Mouse (Mus musculus) ES-E14 (cell line): Measurements from ENCODE around the gene Osbpl10. TPM values are rescaled to one million over a fixed set of nuclear protein-coding genes. Genes with fewer than 3 reads are reported as not detected.

ENCODE experiments used
- DNase-seq: peaks from one replicate; pipeline ENCODE4 v3.0.0-alpha.2; 2013; ENCODE audit warnings: low read depth, low spot score
- H3K27ac ChIP-seq: 2 replicates; pipeline ENCODE4 v1.5.1; 2012; ENCODE audit warnings: low read depth, mild to moderate bottlenecking, low read length, moderate library complexity, mixed read lengths; ENCODE audit not compliant: poor library complexity, insufficient read depth, severe bottlenecking
- H3K36me3 ChIP-seq: 2 replicates; pipeline ENCODE4 v1.6.1; 2012; ENCODE audit warnings: mild to moderate bottlenecking, low read length, moderate library complexity, mixed read lengths; ENCODE audit not compliant: control insufficient read depth, poor library complexity, insufficient read depth, severe bottlenecking
- H3K4me1 ChIP-seq, 2 experiments: fragments of 150-350 bp in 1 of 2; sonication (generic) in 1 of 2; 2 replicates each; pipeline ENCODE4 v1.6.1; 2012; ENCODE audit warnings: low read length in 2 of 2, mild to moderate bottlenecking in 1 of 2, mixed read lengths in 1 of 2; ENCODE audit not compliant: control insufficient read depth in 2 of 2, insufficient read depth in 2 of 2, poor library complexity in 1 of 2
- H3K4me3 ChIP-seq, 2 experiments: fragments of 150-350 bp in 1 of 2; sonication (generic) in 1 of 2; 2 replicates each; pipeline ENCODE4 v1.5.1; 2012; ENCODE audit warnings: low read length in 2 of 2, low read depth in 1 of 2, mild to moderate bottlenecking in 1 of 2, mixed read lengths in 1 of 2; ENCODE audit not compliant: insufficient read depth in 1 of 2, poor library complexity in 1 of 2, severe bottlenecking in 1 of 2
- H3K9ac ChIP-seq: 2 replicates; pipeline ENCODE4 v1.6.1; 2012; ENCODE audit warnings: low read depth, mild to moderate bottlenecking, low read length, mixed read lengths; ENCODE audit not compliant: poor library complexity, insufficient read depth, severe bottlenecking
- H3K9me3 ChIP-seq: fragments of 150-350 bp; sonication (generic); 2 replicates; pipeline ENCODE4 v1.6.1; 2012; ENCODE audit warnings: low read depth, mild to moderate bottlenecking, low read length; ENCODE audit not compliant: control insufficient read depth, insufficient read depth
- CHD2 ChIP-seq: IDR thresholded peaks from 2 replicates; pipeline ENCODE4 v1.6.1; 2014; ENCODE audit warnings: mild to moderate bottlenecking, low read depth, low read length, inconsistent platforms
- HCFC1 ChIP-seq: IDR thresholded peaks from 2 replicates; pipeline ENCODE4 v1.6.1; 2012; ENCODE audit warnings: low read length, inconsistent platforms, borderline replicate concordance; ENCODE audit not compliant: insufficient read depth
- MAFK ChIP-seq: IDR thresholded peaks from 2 replicates; pipeline ENCODE4 v1.6.1; 2014; ENCODE audit warnings: mild to moderate bottlenecking, low read depth, low read length, inconsistent platforms; ENCODE audit not compliant: insufficient read depth
- ZC3H11A ChIP-seq: IDR thresholded peaks from 2 replicates; pipeline ENCODE4 v1.6.1; 2012; ENCODE audit warnings: low read depth, mild to moderate bottlenecking, inconsistent platforms, low read length, borderline replicate concordance
- ZNF384 ChIP-seq: IDR thresholded peaks from 2 replicates; pipeline ENCODE4 v1.6.1; 2012; ENCODE audit warnings: low read depth, low read length, inconsistent platforms
- in situ Hi-C, 2 experiments: fragments of 600-800 bp; cut with MboI; formaldehyde crosslinking; loops; one replicate each; pipeline ENCODE4 v1.15.1; 2025; ENCODE audit warnings: low sequenced_read_pairs in 2 of 2, inconsistent platforms in 1 of 2; ENCODE audit not compliant: unreplicated experiment in 2 of 2
- total RNA-seq: library from RNA; depleted of rRNA; stranded (reverse); fragments of 300-350 nt; gene quantifications from 2 replicates; pipeline ENCODE4 v1.2.3, GENCODE M21; 2012

Gene Osbpl10
- total RNA-seq, 1 experiment, result 15.2 TPM

DNA sequence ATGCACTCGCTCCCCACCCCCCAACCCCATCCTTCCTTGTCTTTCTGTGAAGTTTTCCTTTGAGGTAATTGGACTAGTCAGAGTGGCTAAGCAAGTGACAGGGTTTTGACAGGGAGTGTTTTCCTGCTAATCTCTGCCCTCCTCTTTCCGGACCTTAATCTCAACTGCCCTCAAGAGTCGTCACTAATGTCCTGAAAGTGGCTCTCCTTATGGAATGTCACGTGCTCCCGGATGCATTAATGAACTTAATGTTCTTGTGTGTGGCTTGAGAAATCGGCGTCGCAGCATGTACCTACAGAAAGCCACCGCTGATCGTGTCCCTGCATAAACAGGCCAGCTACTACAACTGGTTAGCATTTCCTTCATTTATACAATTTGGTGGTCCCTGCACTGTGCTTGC, 70.0 kb downstream of the Osbpl10 start:
- Histone ChIP-seq H3K36me3 (no peaks in the 10 kb centered on the region), H3K9me3 (no peaks in the 10 kb centered on the region), H3K4me3 (no peak overlapping the region), H3K9ac (no peak overlapping the region), H3K4me1 (peaks cover 4 to 13% of the 10 kb centered on the region in 2 experiments; a peak in 1 of 4 replicates), H3K27ac (no peak overlapping the region)
- in situ Hi-C loops, result no loop called here
- TF ChIP-seq HCFC1 (no peak), ZC3H11A (no peak), CHD2 (no peak), MAFK (no peak)
- DNase-seq, result no peak

DNA sequence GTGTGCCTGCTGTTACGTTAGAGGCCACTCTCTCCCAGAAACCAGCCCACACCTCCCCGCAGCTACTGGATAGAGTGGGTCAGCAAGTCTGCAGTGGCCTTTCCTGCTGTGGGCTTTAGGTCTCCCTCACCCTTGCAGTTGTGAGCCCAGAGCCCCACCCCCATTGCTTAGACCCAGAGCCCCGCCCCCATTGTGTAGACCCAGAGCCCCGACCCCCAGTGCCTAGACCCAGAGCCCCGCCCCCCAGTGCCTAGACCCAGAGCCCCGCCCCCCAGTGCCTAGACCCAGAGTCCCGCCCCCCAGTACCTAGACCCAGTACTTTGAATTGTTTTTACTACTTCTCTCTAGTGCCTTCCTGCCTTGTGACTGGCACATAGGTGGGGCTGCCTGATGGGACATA, 70.5 kb downstream of the Osbpl10 start:
- no peaks in the 10 kb centered on the region for H3K36me3 ChIP-seq
- TF ChIP-seq ZC3H11A (no peak), CHD2 (no peak), HCFC1 (no peak), ZNF384 (no peak), MAFK (no peak)
- H3K27ac ChIP-seq, result no peak overlapping the region
- in situ Hi-C loops, result no loop called here
- no peak overlapping the region for H3K4me3 ChIP-seq
- no peak overlapping the region for H3K9ac ChIP-seq
- DNase-seq, result peak; percentile 40
- peaks cover 4 to 14% of the 10 kb centered on the region in 2 experiments; a peak in 1 of 4 replicates for H3K4me1 ChIP-seq
- no peaks in the 10 kb centered on the region for H3K9me3 ChIP-seq

DNA sequence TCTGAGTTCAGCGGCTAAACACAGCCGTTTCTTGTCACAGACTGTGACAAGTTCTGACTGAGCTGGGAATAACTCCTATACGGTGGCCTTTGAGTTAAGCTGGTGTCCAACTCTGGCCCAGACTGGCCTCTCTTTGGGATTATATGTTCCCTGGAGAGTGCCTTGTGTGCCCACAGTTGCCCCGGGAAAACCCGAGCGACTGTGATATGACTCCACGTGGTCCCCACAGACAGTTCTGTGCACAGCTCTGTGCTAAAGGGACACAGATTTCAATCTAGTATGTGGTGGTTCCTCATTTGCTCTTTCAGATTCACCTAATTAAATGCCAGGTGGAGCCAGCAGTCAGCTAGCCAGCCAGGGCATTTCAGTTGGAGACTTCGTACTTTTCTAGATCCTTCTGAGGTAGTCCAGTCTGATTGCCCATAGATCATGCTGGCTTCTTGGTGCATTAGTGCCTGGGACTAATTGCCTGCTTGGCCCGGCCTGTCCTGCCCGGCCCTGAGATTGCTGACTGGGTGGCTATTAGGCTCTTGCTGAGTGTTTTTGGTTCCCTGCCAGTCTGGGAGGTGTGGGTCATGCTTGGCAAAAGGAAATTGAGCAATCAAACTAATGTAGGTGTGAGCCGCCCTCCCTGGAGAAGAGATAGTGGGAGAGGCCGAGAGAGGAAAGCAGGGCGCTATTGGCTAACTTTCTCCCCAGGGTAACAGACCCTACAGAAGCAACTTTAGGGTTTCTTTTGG, 71.8 kb downstream of the Osbpl10 start:
- TF ChIP-seq ZC3H11A (no peak), CHD2 (no peak), MAFK (no peak), ZNF384 (no peak)
- in situ Hi-C loops, result no loop called here
- peaks cover 2 to 10% of the 10 kb centered on the region in 2 experiments; a peak in 1 of 4 replicates for H3K4me1 ChIP-seq
- no peak overlapping the region for H3K4me3 ChIP-seq
- no peaks in the 10 kb centered on the region for H3K9me3 ChIP-seq
- no peak for DNase-seq
- H3K36me3 ChIP-seq, result no peaks in the 10 kb centered on the region
- H3K9ac ChIP-seq, result no peak overlapping the region
- no peak overlapping the region for H3K27ac ChIP-seq

DNA sequence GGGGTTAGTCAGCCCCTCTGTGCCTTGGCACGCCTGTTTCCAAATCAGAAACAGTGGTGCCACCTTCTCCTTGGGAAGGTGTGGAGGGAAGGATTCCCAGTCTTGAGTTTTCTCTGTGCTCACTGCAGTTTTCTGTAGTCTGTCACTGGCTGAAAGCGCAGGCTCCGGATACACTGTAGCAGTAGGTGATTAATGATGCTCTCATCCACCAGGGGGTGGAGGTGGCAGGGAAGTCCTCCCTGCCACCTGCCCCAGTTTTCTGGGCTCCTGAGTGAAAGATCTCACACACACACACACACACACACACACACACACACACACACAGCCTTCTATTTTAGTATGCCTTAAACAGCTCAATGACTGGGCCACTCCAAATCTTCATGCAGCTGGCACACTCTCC, 73.6 kb downstream of the Osbpl10 start:
- no peak overlapping the region for H3K27ac ChIP-seq
- H3K9me3 ChIP-seq, result no peaks in the 10 kb centered on the region
- in situ Hi-C loops, result no loop called here
- H3K4me1 ChIP-seq, result peaks cover 2 to 10% of the 10 kb centered on the region in 2 experiments; a peak in 1 of 4 replicates
- no peaks in the 10 kb centered on the region for H3K36me3 ChIP-seq
- DNase-seq, result no peak
- TF ChIP-seq ZNF384 (no peak), CHD2 (no peak), HCFC1 (no peak)
- H3K9ac ChIP-seq, result no peak overlapping the region
- no peak overlapping the region for H3K4me3 ChIP-seq

DNA sequence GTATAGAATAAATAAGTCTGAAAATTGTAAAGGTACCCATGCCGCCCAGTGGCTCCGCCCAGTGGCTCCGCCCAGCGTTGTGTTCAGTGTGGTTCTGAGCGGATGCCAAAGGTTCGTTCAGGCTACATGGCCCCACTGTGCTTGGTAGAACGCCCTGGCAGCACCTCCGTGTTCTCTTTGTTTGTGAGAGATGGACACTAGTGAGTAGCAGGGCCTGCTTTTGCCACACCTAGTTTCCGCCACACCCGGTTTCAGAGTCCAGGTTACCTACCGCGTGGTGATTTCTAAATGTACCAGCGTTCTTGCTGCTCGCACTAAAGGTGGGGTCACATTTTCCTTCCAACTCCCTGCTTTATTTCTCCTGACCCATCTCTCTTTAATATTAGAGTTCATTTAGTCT, 75.4 kb downstream of the Osbpl10 start:
- Histone ChIP-seq H3K36me3 (no peaks in the 10 kb centered on the region), H3K27ac (no peak overlapping the region), H3K9ac (no peak overlapping the region), H3K4me3 (no peak overlapping the region), H3K4me1 (peaks cover 0 to 7% of the 10 kb centered on the region in 2 experiments; a peak in 1 of 4 replicates), H3K9me3 (no peaks in the 10 kb centered on the region)
- TF ChIP-seq ZNF384 (no peak), HCFC1 (no peak), MAFK (no peak), CHD2 (no peak), ZC3H11A (no peak)
- DNase-seq, result no peak
- in situ Hi-C loops, result no loop called here
